Mouse (Mus musculus) cerebellum, postnatal 14 days (tissue): ENCODE data around the gene Gm13278.
A peak's percentile ranks its signal among the peaks of the same experiment; 100 is the strongest.
"Not testable (repeated sequence)": the region's sequence is repeated elsewhere in the genome, so short reads cannot be mapped to it uniquely, and the experiment has no call there.

Experiments
- DNase-seq, 2 experiments: peaks; one replicate each; pipeline ENCODE4 v3.0.0; 2021; ENCODE audit warnings: mixed read lengths in 2 of 2

Gene Gm13278

DNA sequence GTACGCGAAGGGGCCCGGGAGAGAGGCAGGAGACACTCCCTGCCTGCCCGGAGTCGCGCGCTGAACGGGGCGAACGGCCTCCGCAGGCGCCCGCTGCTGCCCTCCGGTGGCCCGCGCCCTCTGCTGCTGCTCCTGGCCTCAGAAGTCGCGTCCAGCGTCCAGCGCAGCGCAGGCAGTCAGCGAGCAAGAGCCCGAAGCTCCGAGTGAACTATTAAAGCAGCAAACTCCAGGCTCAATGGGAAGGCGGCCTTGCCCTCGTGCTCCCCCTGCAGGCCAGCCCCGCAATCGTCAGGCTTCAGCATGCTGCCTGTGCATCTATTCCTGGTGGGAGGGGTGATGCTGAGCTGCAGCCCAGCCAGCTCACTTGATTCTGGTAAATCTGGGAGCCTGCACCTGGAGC, at the start of gene Gm13278:
Gene Gm13278, plus strand, starts transcription at position 301 of the 400 bp plus-strand sequence.
- DNase-seq: not testable (repeated sequence)

DNA sequence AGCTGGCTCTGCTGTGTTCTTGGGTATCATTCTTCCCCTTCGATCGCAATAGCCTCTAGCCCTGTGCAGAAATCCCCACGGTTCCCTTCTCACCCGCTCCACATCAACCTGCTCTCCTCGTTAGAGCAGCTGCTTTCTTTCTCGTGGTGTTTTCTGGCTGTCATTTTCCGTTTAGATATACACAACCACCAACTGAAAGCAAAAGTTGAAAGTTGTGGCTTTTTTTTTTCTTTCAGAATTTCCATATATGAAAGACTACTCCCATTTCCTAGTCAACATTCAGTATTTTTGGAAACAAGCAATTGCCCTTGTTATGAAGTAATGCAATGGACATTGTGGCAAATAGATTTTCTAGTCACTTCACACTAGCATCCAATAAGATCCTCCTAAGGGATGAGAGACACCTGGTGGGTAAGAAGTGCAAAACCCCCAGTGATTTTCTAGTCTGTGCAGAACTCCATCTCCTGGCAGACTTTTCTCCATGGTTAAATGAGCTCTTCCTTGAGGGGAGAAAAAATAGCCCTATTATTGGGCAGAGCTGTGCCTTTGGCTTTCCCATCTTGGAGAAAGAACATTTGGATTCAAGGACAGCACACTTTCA, 48.5 kb upstream of the Gm13278 start:
- no peak for DNase-seq

DNA sequence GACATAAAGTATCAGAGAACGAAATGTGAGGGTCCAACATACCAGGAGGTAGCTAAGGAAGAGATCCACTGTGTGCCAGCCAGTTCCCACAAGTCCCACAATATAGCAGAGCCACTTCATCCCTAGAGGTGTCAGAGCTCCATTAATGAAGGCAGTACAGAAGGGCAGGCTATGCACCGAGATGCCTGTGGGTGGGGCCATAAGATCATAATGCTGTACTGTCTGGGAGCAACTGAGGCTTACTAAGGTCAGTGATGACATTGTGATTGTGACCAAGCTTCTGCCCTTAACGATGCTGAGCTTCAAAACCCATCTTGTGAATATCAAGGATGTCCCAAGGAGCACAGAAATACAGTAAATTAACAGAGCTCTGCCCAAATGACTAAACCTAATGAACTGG, 47.1 kb upstream of the Gm13278 start:
- DNase-seq: no peak

DNA sequence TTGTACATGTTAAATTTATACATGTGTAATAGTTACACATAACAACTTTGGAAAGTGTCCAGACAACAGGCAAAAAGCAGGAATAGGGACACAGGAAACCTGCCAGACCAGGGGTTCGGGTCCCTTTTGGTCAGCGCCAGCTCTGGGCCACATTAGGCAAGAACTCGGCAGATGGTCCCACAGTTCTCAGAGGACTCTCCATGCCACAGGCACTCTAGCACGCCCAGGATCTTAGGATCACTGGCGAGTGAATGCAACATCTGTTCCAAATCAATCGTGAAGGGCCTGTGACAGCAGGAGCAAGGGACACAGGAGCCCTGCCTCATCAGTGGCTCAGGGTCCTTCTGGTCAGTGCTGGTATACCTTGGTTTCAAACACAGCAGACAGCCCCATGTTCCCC, 41.4 kb upstream of the Gm13278 start:
- DNase-seq: no peak

DNA sequence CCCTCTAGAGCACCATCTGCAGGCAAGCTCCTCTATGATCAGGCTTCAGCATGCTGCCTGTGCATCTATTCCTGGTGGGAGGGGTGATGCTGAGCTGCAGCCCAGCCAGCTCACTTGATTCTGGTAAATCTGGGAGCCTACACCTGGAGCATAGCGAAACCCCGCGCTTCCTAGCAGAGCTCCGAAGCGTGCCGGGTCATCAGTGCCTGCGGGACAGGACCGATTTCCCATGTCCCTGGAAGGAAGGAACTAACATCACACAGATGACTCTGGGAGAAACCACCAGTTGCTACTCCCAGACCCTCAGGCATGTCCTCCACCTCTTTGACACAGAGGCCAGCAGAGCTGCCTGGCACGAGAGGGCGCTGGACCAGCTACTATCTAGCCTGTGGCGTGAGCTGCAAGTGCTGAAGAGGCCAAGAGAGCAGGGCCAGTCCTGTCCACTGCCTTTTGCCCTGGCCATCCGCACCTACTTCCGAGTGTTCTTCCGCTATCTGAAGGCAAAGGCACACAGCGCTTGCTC, 36.5 kb upstream of the Gm13278 start, which contains the start of gene Gm13271:
Gene Gm13271, plus strand, starts transcription at position 51 of the 523 bp plus-strand sequence.
- peak; percentile 72 to 74 for DNase-seq

DNA sequence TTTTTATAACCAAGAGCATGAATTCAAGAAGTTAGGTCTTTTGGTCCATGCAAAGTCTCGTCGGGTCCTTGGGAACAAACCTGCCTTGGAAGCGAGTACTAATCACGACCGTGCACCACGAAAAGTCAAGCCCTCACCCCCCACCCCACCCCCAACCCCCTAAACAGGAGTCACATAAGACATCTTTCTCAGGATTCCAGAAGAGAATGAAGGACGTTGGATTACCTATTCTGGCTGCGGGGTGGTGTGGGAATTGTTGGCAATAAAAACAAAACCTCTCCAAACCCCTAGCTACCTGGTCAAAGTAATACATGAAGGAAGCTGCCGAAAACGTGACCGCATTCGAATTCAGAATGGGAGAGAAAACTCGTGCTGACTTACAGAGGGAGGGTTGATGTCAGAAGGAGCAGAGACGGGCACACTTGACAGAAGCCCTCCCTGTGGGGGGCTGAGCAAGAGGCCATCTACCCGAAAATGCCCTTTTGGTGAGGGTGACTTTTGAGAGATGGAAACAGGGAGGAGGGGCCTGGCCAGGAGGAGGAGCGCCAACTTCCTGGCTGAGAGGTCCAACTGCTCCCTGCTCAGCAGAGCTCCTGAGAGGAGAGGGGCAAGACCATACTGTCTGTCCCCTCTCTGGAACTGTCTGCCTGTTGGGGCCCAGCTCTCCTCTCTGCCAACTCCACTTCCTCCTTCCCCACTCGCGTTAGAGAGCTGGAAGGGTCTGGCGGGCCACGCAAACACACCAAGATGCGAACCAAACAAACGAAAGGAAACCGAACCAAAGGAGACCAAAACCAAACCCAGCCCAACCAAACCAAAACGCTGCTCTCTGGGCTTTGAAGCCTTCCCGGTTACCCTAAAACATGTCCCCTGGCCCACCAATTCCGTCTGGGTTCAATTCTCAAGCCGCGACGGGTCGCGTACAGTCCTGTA, 34.5 kb upstream of the Gm13278 start:
- peak in 1 of 2 experiments; percentile 18 for DNase-seq

DNA sequence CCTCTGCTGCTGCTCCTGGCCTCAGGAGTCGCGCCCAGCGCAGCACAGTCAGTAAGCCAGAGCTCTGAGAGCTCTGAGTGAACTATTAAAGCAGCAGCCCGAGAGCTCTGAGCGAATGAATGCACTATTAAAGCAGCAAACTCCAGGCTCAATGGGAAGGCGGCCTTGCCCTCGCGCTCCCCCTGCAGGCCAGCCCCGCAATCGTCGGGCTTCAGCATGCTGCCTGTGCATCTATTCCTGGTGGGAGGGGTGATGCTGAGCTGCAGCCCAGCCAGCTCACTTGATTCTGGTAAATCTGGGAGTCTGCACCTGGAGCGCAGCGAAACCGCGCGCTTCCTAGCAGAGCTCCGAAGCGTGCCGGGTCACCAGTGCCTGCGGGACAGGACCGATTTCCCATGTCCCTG, 33.7 kb upstream of the Gm13278 start:
- peak; percentile 87 to 88 for DNase-seq

DNA sequence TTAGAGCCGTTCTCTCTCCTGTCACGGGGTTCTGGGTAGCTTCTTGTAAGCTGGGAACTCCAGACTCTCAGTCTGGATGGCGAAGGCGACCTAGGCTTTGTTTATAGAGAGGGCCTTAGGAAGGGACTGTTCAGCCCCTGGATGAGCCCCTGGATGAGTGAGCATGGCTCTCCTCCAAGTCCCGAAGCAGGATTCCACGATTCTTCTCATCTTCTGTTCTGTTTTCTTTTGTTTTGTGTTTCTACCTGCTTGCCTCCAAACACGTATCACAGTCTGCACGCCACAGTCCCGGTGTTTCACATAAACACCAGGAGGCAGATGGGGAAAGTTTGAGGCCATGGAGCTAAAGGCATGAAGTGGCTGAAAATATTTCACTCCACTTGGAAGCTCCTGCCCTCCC, 32.6 kb upstream of the Gm13278 start:
- not testable (repeated sequence) for DNase-seq

DNA sequence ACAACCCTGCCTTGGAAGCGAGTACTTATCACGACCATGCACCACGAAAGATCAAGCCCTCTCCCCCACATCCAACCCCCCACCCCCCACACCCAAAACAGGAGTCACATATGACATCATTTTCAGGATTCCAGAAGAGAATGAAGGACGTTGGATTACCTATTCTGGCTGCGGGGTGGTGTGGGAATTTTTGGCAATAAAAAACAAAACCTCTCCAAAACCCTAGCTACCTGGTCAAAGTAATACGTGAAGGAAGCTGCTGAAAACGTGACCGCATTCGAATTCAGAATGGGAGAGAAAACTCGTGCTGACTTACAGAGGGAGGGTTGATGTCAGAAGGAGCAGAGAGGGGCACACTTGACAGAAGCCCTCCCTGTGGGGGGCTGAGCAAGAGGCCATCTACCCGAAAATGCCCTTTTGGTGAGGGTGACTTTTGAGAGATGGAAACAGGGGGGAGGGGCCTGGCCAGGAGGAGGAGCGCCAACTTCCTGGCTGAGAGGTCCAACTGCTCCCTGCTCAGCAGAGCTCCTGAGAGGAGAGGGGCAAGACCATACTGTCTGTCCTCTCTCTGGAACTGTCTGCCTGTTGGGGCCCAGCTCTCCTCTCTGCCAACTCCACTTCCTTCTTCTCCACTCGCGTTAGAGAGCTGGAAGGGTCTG, 31.6 kb upstream of the Gm13278 start, which contains the start of gene Gm13283:
Gene Gm13283, plus strand, starts transcription at position 510 of the 659 bp plus-strand sequence.
- DNase-seq: peak; percentile 30 to 41

DNA sequence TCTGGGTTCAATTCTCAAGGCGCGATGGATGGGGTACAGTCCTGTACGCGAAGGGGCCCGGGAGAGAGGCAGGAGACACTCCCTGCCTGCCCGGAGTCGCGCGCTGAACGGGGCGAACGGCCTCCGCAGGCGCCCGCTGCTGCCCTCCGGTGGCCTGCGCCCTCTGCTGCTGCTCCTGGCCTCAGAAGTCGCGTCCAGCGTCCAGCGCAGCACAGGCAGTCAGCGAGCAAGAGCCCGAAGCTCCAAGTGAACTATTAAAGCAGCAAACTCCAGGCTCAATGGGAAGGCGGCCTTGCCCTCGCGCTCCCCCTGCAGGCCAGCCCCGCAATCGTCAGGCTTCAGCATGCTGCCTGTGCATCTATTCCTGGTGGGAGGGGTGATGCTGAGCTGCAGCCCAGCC, 30.9 kb upstream of the Gm13278 start:
- DNase-seq: peak; percentile 54 to 59

DNA sequence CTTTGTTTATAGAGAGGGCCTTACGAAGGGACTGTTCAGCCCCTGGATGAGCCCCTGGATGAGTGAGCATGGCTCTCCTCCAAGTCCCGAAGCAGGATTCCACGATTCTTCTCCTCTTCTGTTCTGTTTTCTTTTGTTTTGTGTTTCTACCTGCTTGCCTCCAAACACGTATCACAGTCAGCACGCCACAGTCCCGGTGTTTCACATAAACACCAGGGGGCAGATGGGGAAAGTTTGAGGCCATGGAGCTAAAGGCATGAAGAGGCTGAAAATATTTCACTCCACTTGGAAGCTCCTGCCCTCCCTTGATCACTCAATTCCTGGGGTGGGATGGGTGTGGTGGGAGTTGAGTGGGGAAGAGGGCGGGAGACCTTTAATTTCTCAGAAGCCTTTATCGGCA, 29.6 kb upstream of the Gm13278 start:
- DNase-seq: peak; percentile 70 to 72

DNA sequence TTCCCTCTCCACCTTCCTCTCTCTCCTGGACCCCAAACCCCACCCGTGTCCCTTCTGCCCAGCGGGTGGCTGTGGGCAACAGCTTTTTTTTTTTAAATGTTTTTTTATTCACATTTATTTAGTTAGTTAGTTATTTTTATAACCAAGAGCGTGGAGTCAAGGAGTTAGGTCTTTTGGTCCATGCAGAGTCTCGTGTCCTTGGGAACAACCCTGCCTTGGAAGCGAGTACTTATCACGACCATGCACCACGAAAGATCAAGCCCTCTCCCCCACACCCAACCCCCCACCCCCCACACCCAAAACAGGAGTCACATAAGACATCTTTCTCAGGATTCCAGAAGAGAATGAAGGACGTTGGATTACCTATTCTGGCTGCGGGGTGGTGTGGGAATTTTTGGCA, 29.0 kb upstream of the Gm13278 start:
- DNase-seq: peak in 1 of 2 experiments; percentile 23

DNA sequence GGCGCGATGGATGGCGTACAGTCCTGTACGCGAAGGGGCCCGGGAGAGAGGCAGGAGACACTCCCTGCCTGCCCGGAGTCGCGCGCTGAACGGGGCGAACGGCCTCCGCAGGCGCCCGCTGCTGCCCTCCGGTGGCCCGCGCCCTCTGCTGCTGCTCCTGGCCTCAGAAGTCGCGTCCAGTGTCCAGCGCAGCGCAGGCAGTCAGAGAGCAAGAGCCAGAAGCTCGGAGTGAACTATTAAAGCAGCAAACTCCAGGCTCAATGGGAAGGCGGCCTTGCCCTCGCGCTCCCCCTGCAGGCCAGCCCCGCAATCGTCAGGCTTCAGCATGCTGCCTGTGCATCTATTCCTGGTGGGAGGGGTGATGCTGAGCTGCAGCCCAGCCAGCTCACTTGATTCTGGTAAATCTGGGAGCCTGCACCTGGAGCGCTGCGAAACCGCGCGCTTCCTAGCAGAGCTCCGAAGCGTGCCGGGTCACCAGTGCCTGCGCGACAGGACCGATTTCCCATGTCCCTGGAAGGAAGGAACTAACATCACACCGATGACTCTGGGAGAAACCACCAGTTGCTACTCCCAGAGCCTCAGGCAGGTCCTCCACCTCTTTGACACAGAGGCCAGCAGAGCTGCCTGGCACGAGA, 27.8 kb upstream of the Gm13278 start:
- DNase-seq: peak; percentile 21 to 33

DNA sequence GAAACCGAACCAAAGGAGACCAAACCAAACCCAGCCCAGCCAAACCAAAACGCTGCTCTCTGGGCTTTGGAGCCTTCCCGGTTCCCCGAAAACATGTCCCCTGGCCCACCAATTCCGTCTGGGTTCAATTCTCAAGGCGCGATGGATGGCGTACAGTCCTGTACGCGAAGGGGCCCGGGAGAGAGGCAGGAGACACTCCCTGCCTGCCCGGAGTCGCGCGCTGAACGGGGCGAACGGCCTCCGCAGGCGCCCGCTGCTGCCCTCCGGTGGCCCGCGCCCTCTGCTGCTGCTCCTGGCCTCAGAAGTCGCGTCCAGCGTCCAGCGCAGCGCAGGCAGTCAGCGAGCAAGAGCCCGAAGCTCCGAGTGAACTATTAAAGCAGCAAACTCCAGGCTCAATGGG, 17.8 kb upstream of the Gm13278 start, which contains the start of gene Gm13290:
Gene Gm13290, plus strand, starts transcription at position 301 of the 400 bp plus-strand sequence.
- DNase-seq: not testable (repeated sequence)

DNA sequence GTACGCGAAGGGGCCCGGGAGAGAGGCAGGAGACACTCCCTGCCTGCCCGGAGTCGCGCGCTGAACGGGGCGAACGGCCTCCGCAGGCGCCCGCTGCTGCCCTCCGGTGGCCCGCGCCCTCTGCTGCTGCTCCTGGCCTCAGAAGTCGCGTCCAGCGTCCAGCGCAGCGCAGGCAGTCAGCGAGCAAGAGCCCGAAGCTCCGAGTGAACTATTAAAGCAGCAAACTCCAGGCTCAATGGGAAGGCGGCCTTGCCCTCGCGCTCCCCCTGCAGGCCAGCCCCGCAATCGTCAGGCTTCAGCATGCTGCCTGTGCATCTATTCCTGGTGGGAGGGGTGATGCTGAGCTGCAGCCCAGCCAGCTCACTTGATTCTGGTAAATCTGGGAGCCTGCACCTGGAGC, 14.7 kb upstream of the Gm13278 start, which contains the start of gene Gm13289:
Gene Gm13289, plus strand, starts transcription at position 301 of the 400 bp plus-strand sequence.
- DNase-seq: not testable (repeated sequence)

DNA sequence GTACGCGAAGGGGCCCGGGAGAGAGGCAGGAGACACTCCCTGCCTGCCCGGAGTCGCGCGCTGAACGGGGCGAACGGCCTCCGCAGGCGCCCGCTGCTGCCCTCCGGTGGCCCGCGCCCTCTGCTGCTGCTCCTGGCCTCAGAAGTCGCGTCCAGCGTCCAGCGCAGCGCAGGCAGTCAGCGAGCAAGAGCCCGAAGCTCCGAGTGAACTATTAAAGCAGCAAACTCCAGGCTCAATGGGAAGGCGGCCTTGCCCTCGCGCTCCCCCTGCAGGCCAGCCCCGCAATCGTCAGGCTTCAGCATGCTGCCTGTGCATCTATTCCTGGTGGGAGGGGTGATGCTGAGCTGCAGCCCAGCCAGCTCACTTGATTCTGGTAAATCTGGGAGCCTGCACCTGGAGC, 11.8 kb upstream of the Gm13278 start, which contains the start of gene Gm13272:
Gene Gm13272, plus strand, starts transcription at position 301 of the 400 bp plus-strand sequence.
- not testable (repeated sequence) for DNase-seq

DNA sequence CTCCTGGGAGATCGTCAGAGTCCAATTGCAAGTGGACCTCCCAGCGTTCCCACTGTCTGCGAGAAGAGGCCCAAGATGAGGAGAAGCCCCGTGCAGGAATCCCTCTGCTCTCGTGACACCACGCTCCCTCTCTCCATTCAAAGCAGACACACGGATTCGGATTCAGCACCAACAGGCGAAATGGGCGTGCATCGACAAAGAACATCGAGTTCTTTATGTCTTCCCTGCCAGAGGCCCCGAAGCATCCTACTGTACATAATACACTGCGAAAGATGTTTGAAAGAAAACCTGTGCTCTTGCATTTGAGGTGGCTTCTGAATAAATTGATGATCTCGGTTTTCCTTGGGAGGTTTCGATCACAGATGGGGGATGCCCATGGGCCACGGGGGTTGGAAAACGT, 11.0 kb upstream of the Gm13278 start:
- not testable (repeated sequence) for DNase-seq

DNA sequence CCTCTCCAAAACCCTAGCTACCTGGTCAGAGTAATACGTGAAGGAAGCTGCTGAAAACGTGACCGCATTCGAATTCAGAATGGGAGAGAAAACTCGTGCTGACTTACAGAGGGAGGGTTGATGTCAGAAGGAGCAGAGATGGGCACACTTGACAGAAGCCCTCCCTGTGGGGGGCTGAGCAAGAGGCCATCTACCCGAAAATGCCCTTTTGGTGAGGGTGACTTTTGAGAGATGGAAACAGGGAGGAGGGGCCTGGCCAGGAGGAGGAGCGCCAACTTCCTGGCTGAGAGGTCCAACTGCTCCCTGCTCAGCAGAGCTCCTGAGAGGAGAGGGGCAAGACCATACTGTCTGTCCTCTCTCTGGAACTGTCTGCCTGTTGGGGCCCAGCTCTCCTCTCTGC, 9.5 kb upstream of the Gm13278 start, which contains the start of gene Ifnz:
Gene Ifnz, plus strand, starts transcription at position 301 of the 400 bp plus-strand sequence.
- not testable (repeated sequence) for DNase-seq

DNA sequence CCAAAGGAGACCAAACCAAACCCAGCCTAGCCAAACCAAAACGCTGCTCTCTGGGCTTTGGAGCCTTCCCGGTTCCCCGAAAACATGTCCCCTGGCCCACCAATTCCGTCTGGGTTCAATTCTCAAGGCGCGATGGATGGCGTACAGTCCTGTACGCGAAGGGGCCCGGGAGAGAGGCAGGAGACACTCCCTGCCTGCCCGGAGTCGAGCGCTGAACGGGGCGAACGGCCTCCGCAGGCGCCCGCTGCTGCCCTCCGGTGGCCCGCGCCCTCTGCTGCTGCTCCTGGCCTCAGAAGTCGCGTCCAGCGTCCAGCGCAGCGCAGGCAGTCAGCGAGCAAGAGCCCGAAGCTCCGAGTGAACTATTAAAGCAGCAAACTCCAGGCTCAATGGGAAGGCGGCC, 9.0 kb upstream of the Gm13278 start:
- DNase-seq: not testable (repeated sequence)

DNA sequence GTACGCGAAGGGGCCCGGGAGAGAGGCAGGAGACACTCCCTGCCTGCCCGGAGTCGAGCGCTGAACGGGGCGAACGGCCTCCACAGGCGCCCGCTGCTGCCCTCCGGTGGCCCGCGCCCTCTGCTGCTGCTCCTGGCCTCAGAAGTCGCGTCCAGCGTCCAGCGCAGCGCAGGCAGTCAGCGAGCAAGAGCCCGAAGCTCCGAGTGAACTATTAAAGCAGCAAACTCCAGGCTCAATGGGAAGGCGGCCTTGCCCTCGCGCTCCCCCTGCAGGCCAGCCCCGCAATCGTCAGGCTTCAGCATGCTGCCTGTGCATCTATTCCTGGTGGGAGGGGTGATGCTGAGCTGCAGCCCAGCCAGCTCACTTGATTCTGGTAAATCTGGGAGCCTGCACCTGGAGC, 5.9 kb upstream of the Gm13278 start, which contains the start of gene Gm13276:
Gene Gm13276, plus strand, starts transcription at position 301 of the 400 bp plus-strand sequence.
- not testable (repeated sequence) for DNase-seq

DNA sequence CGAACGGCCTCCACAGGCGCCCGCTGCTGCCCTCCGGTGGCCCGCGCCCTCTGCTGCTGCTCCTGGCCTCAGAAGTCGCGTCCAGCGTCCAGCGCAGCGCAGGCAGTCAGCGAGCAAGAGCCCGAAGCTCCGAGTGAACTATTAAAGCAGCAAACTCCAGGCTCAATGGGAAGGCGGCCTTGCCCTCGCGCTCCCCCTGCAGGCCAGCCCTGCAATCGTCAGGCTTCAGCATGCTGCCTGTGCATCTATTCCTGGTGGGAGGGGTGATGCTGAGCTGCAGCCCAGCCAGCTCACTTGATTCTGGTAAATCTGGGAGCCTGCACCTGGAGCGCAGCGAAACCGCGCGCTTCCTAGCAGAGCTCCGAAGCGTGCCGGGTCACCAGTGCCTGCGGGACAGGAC, 2.9 kb upstream of the Gm13278 start, which contains the start of gene Gm13277:
Gene Gm13277, plus strand, starts transcription at position 231 of the 400 bp plus-strand sequence.
- peak; percentile 76 for DNase-seq
